Mouse (Mus musculus) gastrocnemius, postnatal 4 days (tissue): ENCODE data around the gene Cd300ld5. TPM values are rescaled to one million over a fixed set of nuclear protein-coding genes. Genes with fewer than 3 reads are reported as not detected.
"Not testable (repeated sequence)": the region's sequence is repeated elsewhere in the genome, so short reads cannot be mapped to it uniquely, and the experiment has no call there.

Source experiments
- DNase-seq, 2 experiments: peaks; one replicate each; pipeline ENCODE4 v3.0.0; 2021 to 2022; ENCODE audit warnings: low spot score in 2 of 2, mixed read lengths in 2 of 2
- long read RNA-seq, 2 experiments: library from polyadenylated mRNA; stranded (forward); transcript quantifications; one replicate each; pipeline ENCODE4 v2.0.0; 2021
- total RNA-seq, 2 experiments: library from RNA; stranded (reverse); gene quantifications; 2 replicates each; pipeline ENCODE4 v1.2.3; 2021

Gene Cd300ld5
- total RNA-seq: 1 to 10 TPM; 2.5 to 3.2 TPM
- long read RNA-seq, experiment 1: 0 reads
- long read RNA-seq, experiment 2: 0 reads

- not testable (repeated sequence) for DNase-seq
Measured at GRCm38 (mm10) chr11:115037669-115038068, at the start of gene Cd300ld5. TSS of gene Cd300ld5 (minus strand) at chr11:115037769.

GRCm38 (mm10) chr11:115086213-115086612 is 48.6 kb upstream of the Cd300ld5 start:
- DNase-seq: no peak

DNA sequence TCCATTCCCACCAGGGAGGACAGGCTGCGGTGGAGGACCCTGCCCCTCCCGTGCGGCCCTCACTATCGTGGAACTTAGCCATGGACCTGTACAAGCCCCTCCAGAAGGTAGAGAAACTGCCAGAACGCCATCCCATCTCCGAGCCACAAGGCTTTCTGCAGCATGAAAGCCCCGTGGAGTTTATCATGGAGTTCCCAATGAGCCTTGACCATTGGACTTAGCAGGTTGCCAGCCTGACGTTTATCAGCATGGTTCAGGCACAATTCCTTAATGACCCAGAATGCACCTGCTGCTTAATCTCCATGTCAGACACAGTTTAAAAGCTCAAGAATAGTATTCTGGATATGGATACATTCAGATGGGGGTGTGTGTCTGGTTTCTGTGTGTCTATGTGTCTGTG is 47.5 kb upstream of the Cd300ld5 start:
- DNase-seq: no peak

- no peak for DNase-seq
Measured at GRCm38 (mm10) chr11:115084595-115084994, 47.0 kb upstream of the Cd300ld5 start.

- DNase-seq: peak; percentile 54 to 76
Measured at GRCm38 (mm10) chr11:115083376-115084139, 46.0 kb upstream of the Cd300ld5 start.

- DNase-seq: no peak
Measured at GRCm38 (mm10) chr11:115082196-115082595, 44.6 kb upstream of the Cd300ld5 start.

GRCm38 (mm10) chr11:115081373-115081772 is 43.8 kb upstream of the Cd300ld5 start:
- DNase-seq: no peak

DNA sequence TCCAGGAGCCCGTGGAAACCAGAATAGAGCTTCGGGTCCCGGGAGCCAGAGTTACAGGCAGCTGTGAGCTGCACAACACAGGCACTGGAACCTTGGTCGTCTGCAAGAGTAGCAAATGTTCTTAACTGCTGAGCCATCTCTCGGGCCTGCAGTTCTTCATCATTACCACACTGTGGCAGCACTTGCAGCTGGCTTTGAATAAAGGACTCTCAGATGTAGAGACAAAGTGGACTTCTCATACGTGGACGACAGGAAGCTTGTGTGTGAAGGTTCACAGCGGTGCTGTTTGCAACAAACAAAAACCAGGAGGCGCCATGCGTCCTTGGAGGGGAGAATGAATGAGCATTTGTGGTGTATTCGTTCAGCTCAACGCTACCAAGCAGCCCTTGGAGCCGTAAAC is 43.3 kb upstream of the Cd300ld5 start:
- DNase-seq: peak in 1 of 2 experiments; percentile 30

DNA sequence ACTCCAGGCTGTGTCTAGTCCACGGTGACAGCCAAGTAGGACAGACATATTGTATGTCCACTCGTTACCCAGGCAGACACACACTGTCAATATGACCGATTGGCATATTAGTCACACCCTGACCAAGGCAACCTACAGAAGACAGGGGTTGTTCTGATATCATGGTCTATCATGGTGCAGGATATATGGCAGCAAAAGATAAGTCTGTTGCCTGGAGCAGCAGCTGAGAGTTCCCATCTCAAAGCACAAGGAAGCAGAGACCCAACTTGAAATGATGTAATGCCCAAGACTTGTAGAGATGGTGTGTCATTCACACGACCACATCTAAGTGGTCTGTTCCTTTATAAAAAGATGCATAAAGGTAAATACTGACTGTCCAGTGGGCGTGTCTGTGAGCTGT is 41.1 kb upstream of the Cd300ld5 start:
- DNase-seq: no peak

- DNase-seq: no peak
Measured at GRCm38 (mm10) chr11:115077436-115077835, 39.9 kb upstream of the Cd300ld5 start.

DNA sequence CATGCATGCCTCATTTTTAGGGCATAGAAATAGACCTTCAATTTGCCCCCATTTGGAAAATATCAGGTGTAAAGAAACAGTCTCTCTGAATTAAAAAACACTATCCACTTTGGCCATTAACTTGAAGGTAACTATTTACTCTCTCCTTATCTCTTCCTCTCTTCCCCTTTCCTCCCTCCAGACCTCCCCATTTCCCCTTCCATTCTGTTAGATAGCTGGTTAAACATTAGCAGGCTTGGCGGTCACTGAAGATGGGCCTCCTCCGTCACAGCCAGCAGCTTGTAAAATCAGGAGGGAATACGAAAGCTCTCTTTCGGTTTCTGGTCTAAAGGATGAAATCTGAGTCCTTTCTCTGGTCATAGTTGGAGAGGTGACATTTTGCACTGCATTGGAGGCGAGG is 38.3 kb upstream of the Cd300ld5 start:
- DNase-seq: no peak

DNA sequence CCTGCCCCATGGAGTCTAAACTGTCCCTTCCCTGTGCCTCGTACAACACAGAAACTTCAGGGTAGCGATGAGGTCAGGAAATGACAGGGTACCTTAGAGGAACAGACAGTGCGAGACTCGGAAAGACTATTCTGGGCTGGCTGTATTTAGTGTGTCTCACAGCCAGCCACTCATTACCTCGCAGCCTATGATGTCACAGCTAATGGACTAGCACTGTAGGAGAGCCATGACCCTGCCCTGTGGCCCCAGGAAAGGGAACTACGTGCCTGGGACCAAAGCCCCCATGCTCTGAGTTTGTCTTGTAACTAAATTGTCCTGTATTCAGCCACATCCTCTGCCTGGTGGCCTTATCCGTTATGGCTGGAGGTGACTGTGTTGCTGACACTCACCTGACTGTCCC is 37.8 kb upstream of the Cd300ld5 start:
- DNase-seq: no peak

- no peak for DNase-seq
Measured at GRCm38 (mm10) chr11:115073002-115073401, 35.4 kb upstream of the Cd300ld5 start.

GRCm38 (mm10) chr11:115071631-115072294 is 34.2 kb upstream of the Cd300ld5 start:
- DNase-seq: peak in 1 of 2 experiments; percentile 45

- no peak for DNase-seq
Measured at GRCm38 (mm10) chr11:115071015-115071551, 33.5 kb upstream of the Cd300ld5 start.

DNA sequence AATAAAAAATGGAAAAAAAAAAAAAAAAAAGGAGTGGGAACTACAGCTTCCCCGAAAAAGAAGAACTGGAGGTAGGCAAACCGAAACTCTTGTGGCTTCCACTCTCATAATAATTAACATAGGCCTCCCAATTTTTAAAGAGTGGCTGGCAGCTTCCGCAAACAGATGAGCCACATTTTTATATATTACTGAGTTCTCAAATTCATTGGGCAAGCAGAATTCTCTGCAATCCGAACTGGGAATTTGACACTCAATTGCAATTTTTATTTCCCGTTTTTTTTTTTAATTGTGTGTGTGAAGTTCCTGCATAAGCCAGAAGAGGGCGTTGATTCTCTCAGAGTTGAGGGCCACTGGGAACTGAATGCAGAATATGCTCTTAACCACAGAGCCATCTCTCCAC is 29.2 kb upstream of the Cd300ld5 start:
- DNase-seq: no peak

- DNase-seq: no peak
Measured at GRCm38 (mm10) chr11:115062077-115062476, 24.5 kb upstream of the Cd300ld5 start, which contains the start of gene Cd300e. TSS of gene Cd300e (minus strand) at chr11:115062177.

- no peak for DNase-seq
Measured at GRCm38 (mm10) chr11:115059797-115060196, 22.2 kb upstream of the Cd300ld5 start.

- DNase-seq: no peak
Measured at GRCm38 (mm10) chr11:115058701-115059100, 21.1 kb upstream of the Cd300ld5 start.

GRCm38 (mm10) chr11:115054537-115054936 is 17.0 kb upstream of the Cd300ld5 start:
- no peak for DNase-seq

DNA sequence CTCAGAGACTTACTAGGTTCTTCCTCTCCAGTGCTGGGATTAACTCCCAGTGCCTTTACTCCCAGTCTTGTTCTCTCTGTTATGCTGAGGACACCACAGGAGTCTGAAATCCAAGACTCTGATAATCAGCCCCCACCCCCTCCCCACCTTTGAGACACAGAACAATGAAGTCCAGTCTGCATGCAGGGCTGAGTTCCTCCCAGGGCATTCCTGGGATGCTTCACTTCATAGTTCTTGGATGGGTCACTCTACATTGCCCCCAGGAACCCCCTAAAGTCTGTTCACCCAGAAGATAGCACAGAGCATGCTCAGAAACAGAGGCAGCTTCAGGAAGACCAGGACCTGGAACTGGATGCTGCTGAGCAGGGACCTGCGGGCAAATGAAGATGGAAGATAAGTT is 15.4 kb upstream of the Cd300ld5 start:
- no peak for DNase-seq

- DNase-seq: no peak
Measured at GRCm38 (mm10) chr11:115052206-115052605, 14.6 kb upstream of the Cd300ld5 start.
